7 mouse cellular contexts compared by ENCODE assay signal in genomic region chr1:138841306-138842095, GRCm38 (mm10). TPM values are rescaled to one million over a fixed set of nuclear protein-coding genes. Genes with fewer than 3 reads are reported as not detected.
DNase-seq lines count a peak whose midpoint lies in the region; ATAC-seq and TF ChIP-seq lines count a peak whose summit lies in the region.

No protein-coding gene starts in this region.

- no peaks in the 10 kb centered on the region for H3K9me3 ChIP-seq in heart, embryonic 12.5 days (replicated peaks)
- no peaks in the 10 kb centered on the region for H3K9me3 ChIP-seq in neural tube, embryonic 14.5 days (ENCODE audit: control insufficient read depth, low read length)

- H3K27me3 ChIP-seq in heart, embryonic 12.5 days (replicated peaks) = peaks cover 63% of the 10 kb centered on the region
- peaks cover 55% of the 10 kb centered on the region for H3K27me3 ChIP-seq in neural tube, embryonic 14.5 days (ENCODE audit: control insufficient read depth, insufficient read depth, low read length)

- no peaks in the 10 kb centered on the region for H3K4me1 ChIP-seq in cortical plate, adult 2 months (ENCODE audit: control insufficient read depth, insufficient read depth, low read length)
- H3K4me1 ChIP-seq in heart, embryonic 12.5 days (replicated peaks) = peaks cover 30% of the 10 kb centered on the region; the same call in 1 of the 2 replicates
- H3K4me1 ChIP-seq in neural tube, embryonic 14.5 days (ENCODE audit: control insufficient read depth, insufficient read depth, low read length) = no peaks in the 10 kb centered on the region

- H3K4me3 ChIP-seq in cortical plate, adult 2 months (ENCODE audit: insufficient read depth, low read length) = 0 out of 2 replicates have a peak overlapping the region, but pooled peaks have one; percentile 5
- H3K4me3 ChIP-seq in heart, embryonic 12.5 days = peak overlapping the region; percentile 46
- H3K4me3 ChIP-seq in neural tube, embryonic 14.5 days (ENCODE audit: low read depth, low read length) = peak overlapping the region; percentile 18

- H3K36me3 ChIP-seq in heart, embryonic 12.5 days = no peaks in the 10 kb centered on the region
- no peaks in the 10 kb centered on the region for H3K36me3 ChIP-seq in neural tube, embryonic 14.5 days (ENCODE audit: control insufficient read depth, insufficient read depth, low read length)

- WGBS in heart, embryonic 12.5 days = 2% methylated on average over 54 of the region's 54 CpGs
- WGBS in neural tube, embryonic 14.5 days = under 1% methylated on average over 54 of the region's 54 CpGs

- H3K9ac ChIP-seq in heart, embryonic 12.5 days = peak overlapping the region; percentile 40; the same call in 1 of the 2 replicates
- no peak overlapping the region for H3K9ac ChIP-seq in neural tube, embryonic 14.5 days (replicated peaks; ENCODE audit: low read depth, low read length)

- TF ChIP-seq POLR2A in cortical plate, adult 2 months (IDR thresholded peaks at IDR 0.05; ENCODE audit: extremely low read depth, insufficient read depth, low read length) = no peak

- peak overlapping the region; percentile 73 for H3K4me2 ChIP-seq in heart, embryonic 12.5 days
- peak overlapping the region; percentile 36 for H3K4me2 ChIP-seq in neural tube, embryonic 14.5 days (ENCODE audit: low read depth, low read length)

- ATAC-seq in heart, embryonic 12.5 days (ENCODE audit: insufficient number of reproducible peaks, low FRiP score) = 0 out of 2 replicates have a peak, but pooled peaks have one; percentile 38
- ATAC-seq in neural tube, embryonic 14.5 days (ENCODE audit: low read depth) = peak; percentile 36

- no peak for TF ChIP-seq CTCF in cortical plate, adult 2 months (IDR thresholded peaks at IDR 0.05; ENCODE audit: extremely low read depth, insufficient read depth, low read length)

- no peak overlapping the region for H3K27ac ChIP-seq in cortical plate, adult 2 months (ENCODE audit: insufficient read depth, low read length)
- H3K27ac ChIP-seq in heart, embryonic 12.5 days (ENCODE audit: poor library complexity, severe bottlenecking) = no peak overlapping the region
- no peak overlapping the region for H3K27ac ChIP-seq in neural tube, embryonic 14.5 days (ENCODE audit: low read depth, low read length)

- DNase-seq in ovary, postnatal 36 days (ENCODE audit: low spot score) = peak; percentile 58
- DNase-seq in ovary, postnatal 14 days (ENCODE audit: low spot score) = no peak
- DNase-seq in kidney, postnatal 4 days = peak; percentile 60 to 71
- DNase-seq in urinary bladder, postnatal 36 days (ENCODE audit: low spot score in 2 of 2) = no peak

RNA-seq across cellular contexts. Expression of gene Lhx9, which starts 6.9 kb away (rescaled TPM):
- polyA plus RNA-seq in cortical plate, adult 2 months (2012; rRNA removed) = 0.10 and 0.87 TPM in 2 replicates
- polyA plus RNA-seq in heart, embryonic 12.5 days (2016; fragmentation: Nextera tagmentation; extraction: Ambion mirVana) = 1.0 and 1.2 TPM in 2 replicates
- 4.9 and 6.1 TPM in 2 replicates for polyA plus RNA-seq in neural tube, embryonic 14.5 days (2014; fragmentation: Nextera tagmentation; extraction: Ambion mirVana)

RNA-seq across cellular contexts. Expression of gene 2310009B15Rik, which starts 15.2 kb away (rescaled TPM):
- 29.0 and 31.8 TPM in 2 replicates for polyA plus RNA-seq in cortical plate, adult 2 months (2012; rRNA removed)
- 26.6 and 31.3 TPM in 2 replicates for polyA plus RNA-seq in heart, embryonic 12.5 days (2016; fragmentation: Nextera tagmentation; extraction: Ambion mirVana)
- polyA plus RNA-seq in neural tube, embryonic 14.5 days (2014; fragmentation: Nextera tagmentation; extraction: Ambion mirVana) = 32.7 and 34.3 TPM in 2 replicates

Comparison
In these comparisons a context has a peak if more than half of its experiments do, and no peak if none do; other contexts are left out.
1. DNase-seq: peak in ovary, postnatal 36 days (single experiment) and kidney, postnatal 4 days (2 of 2); none in ovary, postnatal 14 days (single experiment) and urinary bladder, postnatal 36 days (0 of 2).
2. Peak in every context shown above with its lines, with median percentiles within 50 percentile points of each other: H3K4me3 ChIP-seq.